Mouse (Mus musculus) cerebellum, postnatal 25 days (tissue): Measurements from ENCODE around the gene Mest.

Experiments used
- DNase-seq, 2 experiments: peaks; one replicate each; pipeline ENCODE4 v3.0.0; 2021; ENCODE audit warnings: mixed read lengths in 2 of 2

Gene Mest

GRCm38 (mm10) chr6:30723331-30723730 is at the start of gene Mest:
TSS of gene Mest (plus strand) at chr6:30723547.
- DNase-seq = no peak

- peak; percentile 24 to 45 for DNase-seq
Observed at GRCm38 (mm10) chr6:30673764-30674561, 49.4 kb upstream of the Mest start.

GRCm38 (mm10) chr6:30674714-30675280 is 48.5 kb upstream of the Mest start:
- no peak for DNase-seq

GRCm38 (mm10) chr6:30675281-30675771 is 48.0 kb upstream of the Mest start:
- peak; percentile 37 to 39 for DNase-seq

- DNase-seq = no peak
Observed at GRCm38 (mm10) chr6:30676506-30676905, 46.8 kb upstream of the Mest start.

- DNase-seq = no peak
Observed at GRCm38 (mm10) chr6:30677591-30677990, 45.8 kb upstream of the Mest start.

- peak; percentile 59 to 69 for DNase-seq
Observed at GRCm38 (mm10) chr6:30678482-30678881, 44.9 kb upstream of the Mest start.

GRCm38 (mm10) chr6:30679567-30679966 is 43.8 kb upstream of the Mest start:
- DNase-seq = no peak

GRCm38 (mm10) chr6:30680442-30680841 is 42.9 kb upstream of the Mest start:
- no peak for DNase-seq

GRCm38 (mm10) chr6:30681935-30682900 is 41.1 kb upstream of the Mest start:
- no peak for DNase-seq

GRCm38 (mm10) chr6:30684570-30684969 is 38.8 kb upstream of the Mest start:
- no peak for DNase-seq

- DNase-seq = no peak
Observed at GRCm38 (mm10) chr6:30687198-30687597, 36.1 kb upstream of the Mest start.

- DNase-seq = no peak
Observed at GRCm38 (mm10) chr6:30692826-30693225, 30.5 kb upstream of the Mest start.

GRCm38 (mm10) chr6:30693350-30693991 is 29.9 kb upstream of the Mest start, which contains the start of gene Cep41:
TSS of gene Cep41 (minus strand) at chr6:30693749.
- DNase-seq = peak; percentile 98 to 99

- DNase-seq = peak; percentile 11 to 35
Observed at GRCm38 (mm10) chr6:30694209-30694608, 29.1 kb upstream of the Mest start.

GRCm38 (mm10) chr6:30695124-30695523 is 28.2 kb upstream of the Mest start:
- DNase-seq = no peak

GRCm38 (mm10) chr6:30697464-30697863 is 25.9 kb upstream of the Mest start:
- no peak for DNase-seq

- no peak for DNase-seq
Observed at GRCm38 (mm10) chr6:30698036-30698435, 25.3 kb upstream of the Mest start.

GRCm38 (mm10) chr6:30700182-30700581 is 23.2 kb upstream of the Mest start:
- DNase-seq = no peak

GRCm38 (mm10) chr6:30702881-30703280 is 20.5 kb upstream of the Mest start:
- no peak for DNase-seq

- no peak for DNase-seq
Observed at GRCm38 (mm10) chr6:30703476-30703875, 19.9 kb upstream of the Mest start.

GRCm38 (mm10) chr6:30703977-30704602 is 19.3 kb upstream of the Mest start:
- no peak for DNase-seq
